Mouse (Mus musculus): Measurements from ENCODE around the gene Arhgap23. TPM values are rescaled to one million over a fixed set of nuclear protein-coding genes. Genes with fewer than 3 reads are reported as not detected.

The Arhgap23 gene
- polyA plus RNA-seq, 1 experiment from 2014 or later, result 7.8 TPM

DNA sequence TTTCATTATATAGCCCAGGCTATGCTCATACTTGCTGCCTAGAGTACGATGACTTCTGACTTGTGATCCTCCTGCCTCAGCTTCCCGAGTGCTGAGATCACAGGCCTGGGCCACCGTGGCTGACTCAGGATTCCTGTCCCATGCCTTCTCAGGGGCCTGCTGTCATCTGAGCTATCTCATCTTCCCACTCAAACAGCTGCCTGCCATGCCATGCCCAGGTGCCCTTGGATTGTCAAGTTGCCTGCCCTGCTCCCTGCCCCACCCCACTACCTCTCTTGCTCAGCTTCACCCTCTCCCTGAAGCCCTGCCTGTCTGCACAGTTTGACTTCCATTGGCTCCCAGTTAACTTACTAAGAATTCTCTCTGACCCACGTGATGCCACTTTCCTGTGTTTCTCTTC, 4.4 kb upstream of the Arhgap23 start:
- Histone ChIP-seq H3K27ac (replicated peaks; ENCODE audit: low read depth, low read length) (no peak overlapping the region), H3K4me3 (replicated peaks; ENCODE audit: low read depth, low read length) (no peak overlapping the region), H3K9me3 (ENCODE audit: control insufficient read depth, low read length) (no peaks in the 10 kb centered on the region), H3K4me2 (ENCODE audit: low read length) (no peak overlapping the region), H3K9ac (replicated peaks; ENCODE audit: low read length) (no peak overlapping the region), H3K4me1 (ENCODE audit: control insufficient read depth, insufficient read depth, low read length) (peaks cover 11% of the 10 kb centered on the region), H3K27me3 (ENCODE audit: control insufficient read depth, insufficient read depth, low read length) (peaks cover 5% of the 10 kb centered on the region; the same call in 1 of the 2 replicates), H3K36me3 (ENCODE audit: control insufficient read depth, insufficient read depth, low read length) (no peaks in the 10 kb centered on the region)
- ATAC-seq (ENCODE audit: low FRiP score, low TSS enrichment) (no peak), DNase-seq (no peak)
- WGBS, result 86% methylated on average over 4 of the region's 4 CpGs

GRCm38 (mm10) chr11:97412117-97412516, 3.2 kb upstream of the Arhgap23 start:
- Histone ChIP-seq H3K27ac (replicated peaks; ENCODE audit: low read depth, low read length) (no peak overlapping the region), H3K4me3 (replicated peaks; ENCODE audit: low read depth, low read length) (no peak overlapping the region), H3K9me3 (ENCODE audit: control insufficient read depth, low read length) (no peaks in the 10 kb centered on the region), H3K36me3 (ENCODE audit: control insufficient read depth, insufficient read depth, low read length) (no peaks in the 10 kb centered on the region), H3K4me2 (ENCODE audit: low read length) (no peak overlapping the region), H3K4me1 (ENCODE audit: control insufficient read depth, insufficient read depth, low read length) (peaks cover 7% of the 10 kb centered on the region; the same call in 1 of the 2 replicates), H3K27me3 (ENCODE audit: control insufficient read depth, insufficient read depth, low read length) (peaks cover 5% of the 10 kb centered on the region; the same call in 1 of the 2 replicates), H3K9ac (replicated peaks; ENCODE audit: low read length) (no peak overlapping the region)
- DNase-seq (no peak), ATAC-seq (ENCODE audit: low FRiP score, low TSS enrichment) (no peak)
- 21% methylated on average over 3 of the region's 3 CpGs for WGBS

- H3K4me3 ChIP-seq (replicated peaks; ENCODE audit: low read depth, low read length), result no peak overlapping the region
- DNase-seq, result no peak
- 39% methylated on average over 10 of the region's 10 CpGs for WGBS
Observed at GRCm38 (mm10) chr11:97412808-97413347, 2.5 kb upstream of the Arhgap23 start.

DNA sequence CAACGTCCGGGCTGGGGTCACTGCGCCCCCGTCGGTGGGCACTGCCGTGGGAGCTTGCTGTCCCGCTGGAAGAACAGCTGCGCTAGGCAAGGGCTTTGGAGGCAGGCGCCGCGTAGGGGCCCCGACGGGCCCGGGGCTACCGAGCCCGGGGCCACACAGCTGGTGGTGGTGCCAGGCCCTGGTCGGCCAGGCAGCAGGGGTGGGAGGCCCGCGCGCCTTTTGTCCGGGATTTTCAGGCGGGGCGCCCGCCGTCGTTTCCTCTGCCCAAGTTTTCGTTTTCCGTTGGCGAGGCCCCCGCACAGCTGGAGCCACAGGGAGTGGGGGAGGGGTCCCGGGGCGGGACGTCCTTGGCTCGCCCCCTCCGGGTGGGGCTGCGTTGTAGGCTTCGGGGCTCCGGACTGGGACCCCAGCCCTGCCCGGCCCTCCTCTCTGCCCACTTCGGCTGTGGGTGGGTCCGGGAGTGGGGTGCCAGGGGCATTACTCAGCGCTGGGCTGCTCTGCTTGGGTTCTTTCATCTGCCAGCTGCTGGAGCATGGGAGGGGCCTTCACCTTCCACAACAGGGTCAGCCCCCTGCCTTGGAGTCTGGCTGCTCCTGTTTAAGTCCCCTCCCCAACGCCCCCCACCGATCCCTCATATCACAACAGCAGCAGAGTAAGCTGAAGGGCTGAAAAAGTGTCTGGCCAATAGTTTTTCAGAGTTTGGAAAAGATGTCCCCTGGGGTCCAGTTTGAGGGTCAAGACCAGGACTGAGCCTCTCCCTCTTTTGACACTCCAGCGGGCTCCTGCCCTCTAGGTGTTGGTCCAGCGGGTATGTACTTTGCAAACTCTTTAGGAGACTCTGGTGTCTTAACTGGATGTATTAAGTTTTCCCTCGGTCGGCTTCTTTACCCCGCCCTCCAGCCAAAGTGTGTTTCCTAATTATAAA, 641 bp downstream of the Arhgap23 start:
- Histone ChIP-seq H3K4me1 (ENCODE audit: control insufficient read depth, insufficient read depth, low read length) (peaks cover 7% of the 10 kb centered on the region; the same call in 1 of the 2 replicates), H3K9ac (replicated peaks; ENCODE audit: low read length) (peak overlapping the region; percentile 52), H3K9me3 (ENCODE audit: control insufficient read depth, low read length) (no peaks in the 10 kb centered on the region), H3K4me3 (replicated peaks; ENCODE audit: low read depth, low read length) (peak overlapping the region; percentile 38), H3K27me3 (ENCODE audit: control insufficient read depth, insufficient read depth, low read length) (peaks cover 5% of the 10 kb centered on the region; the same call in 1 of the 2 replicates), H3K27ac (replicated peaks; ENCODE audit: low read depth, low read length) (no peak overlapping the region), H3K4me2 (ENCODE audit: low read length) (peak overlapping the region; percentile 54), H3K36me3 (ENCODE audit: control insufficient read depth, insufficient read depth, low read length) (no peaks in the 10 kb centered on the region)
- no peak for DNase-seq
- peak; percentile 24; the same call in 1 of the 2 replicates for ATAC-seq (ENCODE audit: low FRiP score, low TSS enrichment)
- 3% methylated on average over 48 of the region's 49 CpGs for WGBS

More at GRCm38 (mm10) chr11:97412808-97413347, 2.5 kb upstream of the Arhgap23 start:
- H3K4me1 ChIP-seq (ENCODE audit: control insufficient read depth, insufficient read depth, low read length), result peaks cover 7% of the 10 kb centered on the region; the same call in 1 of the 2 replicates
- H3K27me3 ChIP-seq (ENCODE audit: control insufficient read depth, insufficient read depth, low read length), result peaks cover 5% of the 10 kb centered on the region; the same call in 1 of the 2 replicates
- no peak overlapping the region for H3K27ac ChIP-seq (replicated peaks; ENCODE audit: low read depth, low read length)
- ATAC-seq (ENCODE audit: low FRiP score, low TSS enrichment), result no peak
- H3K9ac ChIP-seq (replicated peaks; ENCODE audit: low read length), result no peak overlapping the region
- H3K36me3 ChIP-seq (ENCODE audit: control insufficient read depth, insufficient read depth, low read length), result no peaks in the 10 kb centered on the region
- H3K4me2 ChIP-seq (ENCODE audit: low read length), result no peak overlapping the region
- no peaks in the 10 kb centered on the region for H3K9me3 ChIP-seq (ENCODE audit: control insufficient read depth, low read length)

- WGBS, result 8% methylated on average over 5 of the region's 5 CpGs
- H3K4me3 ChIP-seq (replicated peaks; ENCODE audit: low read depth, low read length), result no peak overlapping the region; the same call in 1 of the 2 replicates
Observed at GRCm38 (mm10) chr11:97416637-97417035, 1.3 kb downstream of the Arhgap23 start.

DNA sequence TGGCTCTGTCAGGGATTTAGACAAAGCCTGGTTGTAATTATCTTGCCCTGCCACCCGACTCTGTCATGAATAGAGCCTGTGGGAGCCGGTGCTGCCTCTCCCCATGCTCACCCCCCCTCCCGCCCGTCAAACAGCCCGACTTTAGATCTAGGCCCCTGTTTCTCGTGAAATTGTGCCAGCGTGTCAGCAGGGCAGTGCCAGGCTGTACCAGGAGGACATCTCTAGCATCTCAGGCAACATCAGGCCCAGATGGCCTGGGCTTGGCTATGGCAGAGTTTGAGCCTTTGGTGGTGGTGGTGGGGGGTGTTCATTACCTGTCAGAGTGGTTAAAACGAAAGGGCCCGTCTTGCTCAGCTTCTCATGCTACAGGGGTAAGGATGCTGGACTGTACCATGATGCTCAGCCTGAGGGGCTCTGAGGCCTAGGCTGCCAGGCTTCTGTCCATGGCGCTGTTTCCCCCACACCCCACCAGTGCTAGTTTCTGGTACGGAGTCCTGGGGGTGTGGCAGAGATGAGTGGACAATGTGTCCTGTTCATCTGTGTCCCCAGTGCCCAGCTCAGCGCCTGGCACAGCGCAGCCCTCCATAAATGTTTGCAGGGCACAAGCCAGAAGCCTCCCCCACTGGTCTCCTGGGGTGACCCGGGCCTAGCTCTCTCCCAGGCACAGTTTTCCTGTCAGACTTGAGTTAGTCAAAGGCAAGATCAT, 3.7 kb downstream of the Arhgap23 start:
- H3K9me3 ChIP-seq (ENCODE audit: control insufficient read depth, low read length), result no peaks in the 10 kb centered on the region
- no peak overlapping the region for H3K9ac ChIP-seq (replicated peaks; ENCODE audit: low read length)
- WGBS, result 63% methylated on average over 14 of the region's 14 CpGs
- H3K27me3 ChIP-seq (ENCODE audit: control insufficient read depth, insufficient read depth, low read length), result peaks cover 5% of the 10 kb centered on the region; the same call in 1 of the 2 replicates
- ATAC-seq (ENCODE audit: low FRiP score, low TSS enrichment) (no peak), DNase-seq (no peak)
- peaks cover 7% of the 10 kb centered on the region; the same call in 1 of the 2 replicates for H3K4me1 ChIP-seq (ENCODE audit: control insufficient read depth, insufficient read depth, low read length)
- H3K27ac ChIP-seq (replicated peaks; ENCODE audit: low read depth, low read length), result no peak overlapping the region
- no peak overlapping the region for H3K4me2 ChIP-seq (ENCODE audit: low read length)
- H3K36me3 ChIP-seq (ENCODE audit: control insufficient read depth, insufficient read depth, low read length), result no peaks in the 10 kb centered on the region
- H3K4me3 ChIP-seq (replicated peaks; ENCODE audit: low read depth, low read length), result no peak overlapping the region

More at GRCm38 (mm10) chr11:97416637-97417035, 1.3 kb downstream of the Arhgap23 start:
- Histone ChIP-seq H3K9me3 (ENCODE audit: control insufficient read depth, low read length) (no peaks in the 10 kb centered on the region), H3K4me1 (ENCODE audit: control insufficient read depth, insufficient read depth, low read length) (peaks cover 7% of the 10 kb centered on the region; the same call in 1 of the 2 replicates), H3K27ac (replicated peaks; ENCODE audit: low read depth, low read length) (no peak overlapping the region), H3K27me3 (ENCODE audit: control insufficient read depth, insufficient read depth, low read length) (peaks cover 5% of the 10 kb centered on the region; the same call in 1 of the 2 replicates), H3K9ac (replicated peaks; ENCODE audit: low read length) (no peak overlapping the region), H3K36me3 (ENCODE audit: control insufficient read depth, insufficient read depth, low read length) (no peaks in the 10 kb centered on the region), H3K4me2 (ENCODE audit: low read length) (no peak overlapping the region)
- ATAC-seq (ENCODE audit: low FRiP score, low TSS enrichment), result no peak
- no peak for DNase-seq

- no peak for ATAC-seq (ENCODE audit: low FRiP score, low TSS enrichment)
- no peak overlapping the region for H3K4me2 ChIP-seq (ENCODE audit: low read length)
- WGBS, result 76% methylated on average over 5 of the region's 5 CpGs
- peaks cover 7% of the 10 kb centered on the region; the same call in 1 of the 2 replicates for H3K4me1 ChIP-seq (ENCODE audit: control insufficient read depth, insufficient read depth, low read length)
- no peaks in the 10 kb centered on the region for H3K36me3 ChIP-seq (ENCODE audit: control insufficient read depth, insufficient read depth, low read length)
- no peak overlapping the region for H3K4me3 ChIP-seq (replicated peaks; ENCODE audit: low read depth, low read length)
- no peak overlapping the region for H3K9ac ChIP-seq (replicated peaks; ENCODE audit: low read length)
- no peaks in the 10 kb centered on the region for H3K9me3 ChIP-seq (ENCODE audit: control insufficient read depth, low read length)
- no peak overlapping the region for H3K27ac ChIP-seq (replicated peaks; ENCODE audit: low read depth, low read length)
- peaks cover 5% of the 10 kb centered on the region; the same call in 1 of the 2 replicates for H3K27me3 ChIP-seq (ENCODE audit: control insufficient read depth, insufficient read depth, low read length)
- no peak for DNase-seq
Observed at GRCm38 (mm10) chr11:97419540-97419900, 4.2 kb downstream of the Arhgap23 start.

DNA sequence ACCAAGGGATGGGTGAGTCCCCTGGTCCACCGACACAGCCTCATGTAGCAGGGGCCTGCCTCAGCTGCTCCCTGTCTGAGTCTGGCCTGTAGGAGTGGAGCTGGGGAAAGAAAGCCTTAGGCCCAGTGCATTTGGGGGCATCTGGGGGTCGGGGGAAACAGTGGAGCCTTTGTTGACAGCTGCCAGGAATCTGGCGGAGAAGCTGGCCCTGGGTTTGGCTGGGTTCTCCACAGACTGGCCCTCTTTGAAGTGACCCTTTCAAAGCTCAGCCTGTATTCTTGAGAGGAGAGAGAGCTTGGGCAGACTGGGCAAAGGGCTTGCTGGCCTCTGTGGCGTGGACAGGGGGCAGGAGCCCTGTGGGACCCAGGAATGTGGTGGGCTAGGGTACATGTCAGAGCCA, 7.2 kb downstream of the Arhgap23 start:
- Histone ChIP-seq H3K4me2 (ENCODE audit: low read length) (no peak overlapping the region), H3K27ac (replicated peaks; ENCODE audit: low read depth, low read length) (no peak overlapping the region), H3K9ac (replicated peaks; ENCODE audit: low read length) (no peak overlapping the region), H3K36me3 (ENCODE audit: control insufficient read depth, insufficient read depth, low read length) (no peaks in the 10 kb centered on the region), H3K4me1 (ENCODE audit: control insufficient read depth, insufficient read depth, low read length) (0 out of 2 replicates have a peak, but pooled peaks cover 1% of the 10 kb centered on the region), H3K27me3 (ENCODE audit: control insufficient read depth, insufficient read depth, low read length) (no peaks in the 10 kb centered on the region), H3K4me3 (replicated peaks; ENCODE audit: low read depth, low read length) (no peak overlapping the region), H3K9me3 (ENCODE audit: control insufficient read depth, low read length) (no peaks in the 10 kb centered on the region)
- ATAC-seq (ENCODE audit: low FRiP score, low TSS enrichment), result no peak
- WGBS, result 47% methylated on average over 4 of the region's 4 CpGs
- no peak for DNase-seq

Data from midbrain, embryonic 14.5 days (tissue).